Mouse (Mus musculus): ENCODE data around the gene Dyrk2. TPM values are rescaled to one million over a fixed set of nuclear protein-coding genes. Genes with fewer than 3 reads are reported as not detected.

The Dyrk2 gene
- polyA plus RNA-seq, 1 experiment from 2014 or later = 6.4 TPM

- no peak for TF ChIP-seq EP300 (optimal IDR thresholded peaks at IDR 0.05)
- TF ChIP-seq CTCF (IDR thresholded peaks at IDR 0.05; ENCODE audit: low read depth) = no peak
- H3K4me1 ChIP-seq (replicated peaks; ENCODE audit: control insufficient read depth, insufficient read depth) = no peaks in the 10 kb centered on the region
- H3K27ac ChIP-seq (replicated peaks) = no peak overlapping the region
- H3K4me2 ChIP-seq (replicated peaks; ENCODE audit: low read depth) = no peak overlapping the region
- peaks cover 39% of the 10 kb centered on the region for H3K36me3 ChIP-seq (ENCODE audit: control insufficient read depth, insufficient read depth, low read length)
- ATAC-seq (ENCODE audit: low FRiP score, low TSS enrichment) (no peak), DNase-seq (ENCODE audit: low spot score) (no peak)
- no peak overlapping the region for H3K9ac ChIP-seq (ENCODE audit: low read length)
- no peak overlapping the region for H3K4me3 ChIP-seq (ENCODE audit: low read depth, low read length)
- H3K9me3 ChIP-seq (ENCODE audit: control insufficient read depth, low read length) = 0 out of 2 replicates have a peak, but pooled peaks cover 3% of the 10 kb centered on the region
- H3K27me3 ChIP-seq (ENCODE audit: control insufficient read depth, insufficient read depth, low read length) = no peaks in the 10 kb centered on the region
- 96% methylated on average over 21 of the region's 21 CpGs for WGBS
These were observed 10.4 kb downstream of the Dyrk2 start for GRCm38 (mm10) chr10:118859655-118860054.

- no peak for DNase-seq (ENCODE audit: low spot score)
- 0 out of 2 replicates have a peak, but pooled peaks cover 1% of the 10 kb centered on the region for H3K9me3 ChIP-seq (ENCODE audit: control insufficient read depth, low read length)
- no peak overlapping the region for H3K4me3 ChIP-seq (ENCODE audit: low read depth, low read length)
- H3K36me3 ChIP-seq (ENCODE audit: control insufficient read depth, insufficient read depth, low read length) = peaks cover 18% of the 10 kb centered on the region
- no peaks in the 10 kb centered on the region for H3K27me3 ChIP-seq (ENCODE audit: control insufficient read depth, insufficient read depth, low read length)
- 87% methylated on average over 9 of the region's 9 CpGs for WGBS
- no peak for TF ChIP-seq EP300 (optimal IDR thresholded peaks at IDR 0.05)
- TF ChIP-seq CTCF (IDR thresholded peaks at IDR 0.05; ENCODE audit: low read depth) = no peak
- H3K9ac ChIP-seq (ENCODE audit: low read length) = no peak overlapping the region
- H3K4me2 ChIP-seq (replicated peaks; ENCODE audit: low read depth) = no peak overlapping the region
- ATAC-seq (ENCODE audit: low FRiP score, low TSS enrichment) = no peak
- H3K27ac ChIP-seq (replicated peaks) = no peak overlapping the region
- no peaks in the 10 kb centered on the region for H3K4me1 ChIP-seq (replicated peaks; ENCODE audit: control insufficient read depth, insufficient read depth)
These were observed 15.4 kb downstream of the Dyrk2 start for GRCm38 (mm10) chr10:118854641-118855040.

- H3K4me3 ChIP-seq (ENCODE audit: low read depth, low read length) = no peak overlapping the region
- no peak for DNase-seq (ENCODE audit: low spot score)
- H3K9ac ChIP-seq (ENCODE audit: low read length) = no peak overlapping the region
- H3K4me2 ChIP-seq (replicated peaks; ENCODE audit: low read depth) = no peak overlapping the region
- H3K36me3 ChIP-seq (ENCODE audit: control insufficient read depth, insufficient read depth, low read length) = peaks cover 9% of the 10 kb centered on the region; the same call in 1 of the 2 replicates
- no peak for TF ChIP-seq CTCF (IDR thresholded peaks at IDR 0.05; ENCODE audit: low read depth)
- TF ChIP-seq EP300 (optimal IDR thresholded peaks at IDR 0.05) = no peak
- H3K4me1 ChIP-seq (replicated peaks; ENCODE audit: control insufficient read depth, insufficient read depth) = no peaks in the 10 kb centered on the region
- H3K9me3 ChIP-seq (ENCODE audit: control insufficient read depth, low read length) = no peaks in the 10 kb centered on the region
- 86% methylated on average over 16 of the region's 16 CpGs for WGBS
- no peaks in the 10 kb centered on the region for H3K27me3 ChIP-seq (ENCODE audit: control insufficient read depth, insufficient read depth, low read length)
- no peak for ATAC-seq (ENCODE audit: low FRiP score, low TSS enrichment)
- H3K27ac ChIP-seq (replicated peaks) = no peak overlapping the region
These were observed 17.5 kb downstream of the Dyrk2 start for GRCm38 (mm10) chr10:118852554-118852953.

GRCm38 (mm10) chr10:118848501-118848900 lies 21.5 kb downstream of the Dyrk2 start:
- WGBS = 61% methylated on average over 4 of the region's 4 CpGs
- no peak overlapping the region for H3K27ac ChIP-seq (replicated peaks)
- ATAC-seq (ENCODE audit: low FRiP score, low TSS enrichment) = no peak
- H3K9me3 ChIP-seq (ENCODE audit: control insufficient read depth, low read length) = no peaks in the 10 kb centered on the region
- no peak overlapping the region for H3K4me3 ChIP-seq (ENCODE audit: low read depth, low read length)
- DNase-seq (ENCODE audit: low spot score) = no peak
- H3K36me3 ChIP-seq (ENCODE audit: control insufficient read depth, insufficient read depth, low read length) = no peaks in the 10 kb centered on the region
- H3K4me1 ChIP-seq (replicated peaks; ENCODE audit: control insufficient read depth, insufficient read depth) = no peaks in the 10 kb centered on the region
- TF ChIP-seq EP300 (optimal IDR thresholded peaks at IDR 0.05) (no peak), CTCF (IDR thresholded peaks at IDR 0.05; ENCODE audit: low read depth) (no peak)
- no peak overlapping the region for H3K9ac ChIP-seq (ENCODE audit: low read length)
- H3K27me3 ChIP-seq (ENCODE audit: control insufficient read depth, insufficient read depth, low read length) = no peaks in the 10 kb centered on the region
- H3K4me2 ChIP-seq (replicated peaks; ENCODE audit: low read depth) = no peak overlapping the region

- H3K27me3 ChIP-seq (ENCODE audit: control insufficient read depth, insufficient read depth, low read length) = no peaks in the 10 kb centered on the region
- no peak for DNase-seq (ENCODE audit: low spot score)
- no peaks in the 10 kb centered on the region for H3K9me3 ChIP-seq (ENCODE audit: control insufficient read depth, low read length)
- H3K9ac ChIP-seq (ENCODE audit: low read length) = no peak overlapping the region
- no peak for ATAC-seq (ENCODE audit: low FRiP score, low TSS enrichment)
- H3K27ac ChIP-seq (replicated peaks) = no peak overlapping the region
- no peaks in the 10 kb centered on the region for H3K36me3 ChIP-seq (ENCODE audit: control insufficient read depth, insufficient read depth, low read length)
- no peaks in the 10 kb centered on the region for H3K4me1 ChIP-seq (replicated peaks; ENCODE audit: control insufficient read depth, insufficient read depth)
- WGBS = 35% methylated on average over 10 of the region's 10 CpGs
- TF ChIP-seq EP300 (optimal IDR thresholded peaks at IDR 0.05) = no peak
- no peak for TF ChIP-seq CTCF (IDR thresholded peaks at IDR 0.05; ENCODE audit: low read depth)
- H3K4me2 ChIP-seq (replicated peaks; ENCODE audit: low read depth) = no peak overlapping the region
- H3K4me3 ChIP-seq (ENCODE audit: low read depth, low read length) = no peak overlapping the region
These were observed 22.9 kb downstream of the Dyrk2 start for GRCm38 (mm10) chr10:118846991-118847545.

GRCm38 (mm10) chr10:118840598-118840997 lies 29.4 kb downstream of the Dyrk2 start:
- Histone ChIP-seq H3K4me2 (replicated peaks; ENCODE audit: low read depth) (no peak overlapping the region), H3K9me3 (ENCODE audit: control insufficient read depth, low read length) (no peaks in the 10 kb centered on the region), H3K27ac (replicated peaks) (no peak overlapping the region), H3K4me1 (replicated peaks; ENCODE audit: control insufficient read depth, insufficient read depth) (no peaks in the 10 kb centered on the region), H3K9ac (ENCODE audit: low read length) (no peak overlapping the region), H3K36me3 (ENCODE audit: control insufficient read depth, insufficient read depth, low read length) (no peaks in the 10 kb centered on the region), H3K4me3 (ENCODE audit: low read depth, low read length) (no peak overlapping the region), H3K27me3 (ENCODE audit: control insufficient read depth, insufficient read depth, low read length) (no peaks in the 10 kb centered on the region)
- 66% methylated on average over 9 of the region's 9 CpGs for WGBS
- no peak for ATAC-seq (ENCODE audit: low FRiP score, low TSS enrichment)
- no peak for TF ChIP-seq EP300 (optimal IDR thresholded peaks at IDR 0.05)
- no peak for TF ChIP-seq CTCF (IDR thresholded peaks at IDR 0.05; ENCODE audit: low read depth)
- no peak for DNase-seq (ENCODE audit: low spot score)

Measured in stomach, postnatal 0 days (tissue).